Mouse (Mus musculus): ENCODE measurements around the gene Morn1.
"Not testable (repeated sequence)": the region's sequence is repeated elsewhere in the genome, so short reads cannot be mapped to it uniquely, and the experiment has no call there.

The Morn1 gene

DNA sequence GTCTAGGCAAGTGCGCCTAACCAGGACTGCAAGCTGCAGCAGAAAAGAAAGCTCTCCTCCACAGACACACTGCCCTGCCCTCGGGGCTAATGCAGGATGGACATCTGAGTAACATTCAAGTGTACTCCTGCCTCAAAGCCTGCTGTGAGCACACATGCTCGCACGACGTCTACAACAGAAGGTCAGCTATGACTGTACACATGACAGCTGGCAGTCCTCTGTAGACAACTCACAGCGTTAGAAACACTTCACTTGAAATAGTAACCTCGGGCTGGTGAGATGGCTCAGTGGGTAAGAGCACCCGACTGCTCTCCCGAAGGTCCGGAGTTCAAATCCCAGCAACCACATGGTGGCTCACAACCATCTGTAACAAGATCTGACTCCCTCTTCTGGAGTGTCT, 7.6 kb upstream of the Morn1 start:
- not testable (repeated sequence) for DNase-seq (ENCODE audit: low spot score in 2 of 2)

GRCm38 (mm10) chr4:155079666-155080065, 6.7 kb upstream of the Morn1 start:
- no peak for DNase-seq (ENCODE audit: low spot score in 2 of 2)

DNA sequence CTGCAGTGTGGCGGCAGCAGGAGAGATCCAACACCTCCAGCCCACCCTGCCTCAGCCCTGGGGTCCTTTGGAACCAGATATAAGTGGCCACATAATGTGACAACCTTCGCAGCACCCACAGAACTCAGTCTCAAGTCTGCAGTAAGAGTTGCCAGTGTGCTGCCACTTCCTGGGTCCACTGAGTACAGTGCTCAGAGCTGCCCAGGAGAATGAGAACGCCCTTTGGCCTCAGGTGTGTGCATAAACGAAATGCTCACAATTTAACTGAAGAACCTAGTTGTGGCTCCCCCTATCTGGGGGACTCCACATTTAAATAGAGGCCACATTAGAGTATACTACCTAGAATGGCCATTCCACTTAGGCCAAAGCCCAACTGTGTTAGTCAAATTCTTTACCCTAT, 2.8 kb upstream of the Morn1 start:
- no peak for DNase-seq (ENCODE audit: low spot score in 2 of 2)

GRCm38 (mm10) chr4:155084351-155084750, 2.0 kb upstream of the Morn1 start:
- no peak for DNase-seq (ENCODE audit: low spot score in 2 of 2)

DNA sequence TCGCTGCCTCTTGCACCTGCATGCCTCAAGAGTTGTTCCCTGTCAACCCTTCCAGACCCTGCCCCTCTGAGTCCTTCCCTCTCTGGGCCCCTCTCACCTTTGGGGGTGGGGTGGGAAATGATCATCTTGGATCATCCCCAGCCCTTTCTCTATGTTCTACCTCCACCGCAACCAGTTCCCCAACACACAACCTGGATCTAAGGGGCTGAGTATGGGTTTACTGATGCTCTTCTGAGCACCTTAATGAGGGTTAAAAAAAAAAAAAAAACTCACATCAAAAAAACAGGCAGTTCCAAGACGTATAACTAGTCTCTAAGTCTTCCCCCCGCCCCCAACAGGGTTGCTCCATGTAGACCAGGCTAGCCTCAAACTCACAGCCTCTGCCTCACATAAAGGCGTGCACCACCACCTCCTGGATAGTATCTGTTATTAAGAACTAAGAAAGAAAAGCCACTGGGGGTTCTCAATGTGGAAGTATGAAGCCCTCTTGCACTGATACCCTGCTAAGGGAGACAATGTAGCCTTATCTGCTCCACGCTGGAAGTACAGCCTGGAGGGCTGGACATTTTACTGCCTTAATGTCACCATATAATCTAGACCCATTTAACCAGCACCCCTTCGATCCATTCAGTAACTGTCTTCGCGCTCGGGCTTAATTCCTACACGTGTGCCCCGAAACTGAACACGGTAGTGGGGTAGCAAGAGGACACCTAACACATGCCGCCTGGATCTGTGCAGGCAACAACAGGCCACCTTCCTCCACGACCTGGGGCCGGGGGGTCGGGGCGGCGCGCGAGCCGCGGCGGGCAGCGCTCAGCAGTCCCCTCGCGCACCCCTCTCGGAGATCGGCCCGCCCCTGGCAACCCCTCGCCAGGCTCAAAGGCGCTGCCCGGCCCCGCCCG, 920 bp upstream of the Morn1 start:
- DNase-seq (ENCODE audit: low spot score in 2 of 2) = no peak

GRCm38 (mm10) chr4:155089241-155089640, 2.9 kb downstream of the Morn1 start:
- no peak for DNase-seq (ENCODE audit: low spot score in 2 of 2)

DNA sequence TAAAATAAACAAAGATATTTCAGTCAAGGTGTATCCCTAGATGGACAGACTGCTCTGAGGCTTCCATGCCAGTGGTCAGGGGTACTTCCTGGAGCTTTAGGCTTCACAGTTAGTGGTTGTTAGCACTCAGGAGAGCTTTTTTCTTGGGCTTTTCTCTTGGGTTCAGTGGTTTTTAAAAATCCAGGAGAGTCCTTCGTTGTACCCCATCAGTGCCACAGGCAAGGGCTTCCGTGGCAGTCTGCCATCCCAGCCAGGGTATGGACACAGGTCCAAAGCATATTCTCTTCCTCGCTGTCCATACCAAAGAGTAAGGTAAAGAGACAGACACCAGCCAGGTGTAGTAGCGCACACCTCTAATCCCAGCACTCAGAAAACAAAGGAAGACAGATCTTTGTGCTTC, 3.8 kb downstream of the Morn1 start:
- DNase-seq (ENCODE audit: low spot score in 2 of 2) = no peak

DNA sequence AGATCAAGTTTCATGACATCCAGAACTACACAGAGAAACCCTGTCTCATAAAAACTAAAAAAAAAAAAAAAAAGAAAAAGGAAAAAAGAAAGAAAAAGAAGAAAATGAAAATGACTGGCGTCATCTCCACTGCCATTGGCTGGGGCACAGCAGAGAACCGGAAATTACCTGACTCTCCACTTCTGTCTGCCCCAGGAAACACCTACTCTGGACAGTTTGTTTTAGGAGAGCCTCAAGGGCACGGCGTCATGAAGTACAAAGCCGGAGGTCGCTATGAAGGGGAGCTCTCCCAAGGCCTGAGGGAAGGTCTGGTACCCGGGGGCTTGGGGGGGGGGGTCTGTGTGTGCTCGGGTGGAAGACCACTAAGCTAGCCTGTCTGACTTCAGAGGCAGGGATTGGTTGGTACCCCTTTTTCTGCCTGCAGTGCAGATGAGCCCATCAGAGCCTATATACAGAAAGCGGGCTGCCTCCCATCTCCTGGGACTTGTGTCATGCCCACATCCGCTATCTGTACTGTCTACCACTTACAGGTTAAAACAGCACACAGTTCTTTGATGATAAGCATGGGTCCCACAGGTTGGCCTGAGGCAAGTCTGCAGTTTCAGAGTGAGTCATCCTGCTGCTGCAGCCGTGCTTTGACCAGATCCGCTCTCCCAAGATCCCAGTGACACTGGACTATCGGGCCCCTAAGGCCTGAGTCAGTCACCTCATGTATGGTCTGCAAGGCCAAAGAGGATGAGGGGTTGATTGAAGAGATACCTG, 4.5 kb downstream of the Morn1 start:
- no peak for DNase-seq (ENCODE audit: low spot score in 2 of 2)

DNA sequence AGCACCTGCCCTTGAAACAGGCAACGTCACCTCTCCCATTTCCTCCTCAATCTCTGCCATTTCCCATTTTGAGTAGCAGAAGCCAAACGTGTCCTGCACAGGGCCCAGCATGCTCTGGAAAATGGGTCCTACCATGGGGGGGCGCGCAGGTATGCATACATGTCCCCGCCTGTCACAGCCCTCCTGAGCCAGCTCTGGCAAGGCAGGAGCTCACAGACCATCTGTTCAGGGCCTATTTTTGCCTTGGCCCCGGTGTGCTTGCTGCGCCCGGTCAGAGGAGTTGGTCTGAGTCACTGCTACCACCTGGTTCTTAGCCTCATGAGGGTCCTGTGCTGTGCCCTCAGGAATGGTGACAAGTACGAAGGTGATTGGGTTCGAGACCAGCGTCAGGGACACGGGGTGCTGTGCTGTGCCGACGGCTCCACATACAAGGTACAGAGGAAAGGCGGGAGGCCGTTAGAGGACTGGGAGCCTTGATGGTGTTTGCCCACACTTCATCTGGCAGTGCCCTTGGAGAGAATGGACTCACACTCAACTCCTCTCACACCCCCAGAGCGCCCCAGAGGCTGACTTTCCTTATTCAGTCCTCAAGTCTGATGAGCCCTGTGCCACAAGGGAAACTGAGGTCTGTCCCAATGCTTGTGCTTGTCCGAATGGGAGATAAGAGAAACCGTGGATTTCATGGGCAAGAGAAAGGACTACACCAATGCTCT, 6.5 kb downstream of the Morn1 start:
- no peak for DNase-seq (ENCODE audit: low spot score in 2 of 2)

DNA sequence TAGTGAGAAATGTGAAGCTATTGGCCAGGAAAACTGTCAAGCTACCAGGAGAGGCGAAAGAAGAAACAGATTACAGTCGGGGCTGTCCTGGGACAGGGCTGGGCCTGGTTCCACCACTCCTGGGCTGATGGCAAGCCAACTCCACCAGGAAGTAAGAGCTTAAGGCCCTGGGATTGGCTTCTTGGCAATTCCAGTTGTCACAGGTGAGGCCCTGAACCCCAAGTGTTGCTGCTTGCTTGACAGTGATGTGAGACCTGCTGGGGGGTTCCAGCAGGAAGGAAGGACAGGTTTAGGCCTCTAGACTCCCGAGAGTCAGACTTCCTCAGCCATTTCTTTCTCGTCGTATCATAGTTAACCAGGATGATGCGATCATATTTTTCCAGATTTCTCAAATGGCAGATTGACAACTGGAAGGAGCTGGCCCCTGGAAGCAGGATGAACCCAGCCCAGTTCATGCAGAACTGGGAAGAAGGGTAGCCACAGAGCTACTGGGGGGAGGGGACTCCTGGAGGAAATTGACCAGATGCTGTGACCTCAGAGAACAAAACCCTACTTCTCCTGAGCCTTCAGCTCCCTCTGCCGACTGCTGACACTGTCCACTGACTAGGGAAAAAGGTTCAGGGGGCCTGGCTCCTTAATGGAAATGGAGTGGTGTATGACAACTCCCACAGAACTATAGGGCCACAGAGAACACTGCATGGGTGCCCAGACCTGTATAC, 7.2 kb downstream of the Morn1 start:
- no peak for DNase-seq (ENCODE audit: low spot score in 2 of 2)

GRCm38 (mm10) chr4:155094565-155094964, 8.2 kb downstream of the Morn1 start:
- peak in 1 of 2 experiments; percentile 32 for DNase-seq (ENCODE audit: low spot score in 2 of 2)

DNA sequence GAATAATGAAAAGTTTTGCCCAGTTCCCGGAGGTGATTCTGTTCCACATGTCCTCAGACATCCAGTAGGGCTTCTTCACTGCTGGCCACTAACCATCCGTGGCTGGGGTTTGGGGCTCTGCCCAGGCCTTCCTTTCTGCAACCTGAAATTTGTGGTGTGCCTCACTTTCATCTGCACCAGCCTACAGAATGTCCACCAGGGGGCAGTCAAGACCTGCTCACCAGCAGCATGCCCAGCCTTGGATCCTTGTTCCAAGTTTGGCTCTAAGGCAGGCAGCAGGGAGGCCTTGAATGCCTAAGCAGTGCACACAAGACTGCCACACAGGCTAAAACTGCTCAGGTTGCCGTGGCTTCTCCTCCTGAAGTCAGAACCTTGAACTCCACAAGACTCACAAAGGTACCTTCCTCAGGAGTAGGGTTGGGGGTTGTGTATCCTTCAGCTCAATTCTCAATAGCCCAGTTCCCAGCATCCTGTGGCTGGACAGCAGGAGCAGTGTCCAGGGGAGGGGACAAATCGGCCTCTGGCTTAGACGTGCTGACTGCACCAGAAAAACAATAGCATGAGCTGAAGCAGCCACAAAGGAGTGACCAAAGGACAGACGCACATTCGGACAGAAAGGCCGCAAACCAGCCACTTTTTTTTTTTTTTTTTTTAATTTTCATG, 9.0 kb downstream of the Morn1 start:
- DNase-seq (ENCODE audit: low spot score in 2 of 2) = peak; percentile 80 to 88

DNA sequence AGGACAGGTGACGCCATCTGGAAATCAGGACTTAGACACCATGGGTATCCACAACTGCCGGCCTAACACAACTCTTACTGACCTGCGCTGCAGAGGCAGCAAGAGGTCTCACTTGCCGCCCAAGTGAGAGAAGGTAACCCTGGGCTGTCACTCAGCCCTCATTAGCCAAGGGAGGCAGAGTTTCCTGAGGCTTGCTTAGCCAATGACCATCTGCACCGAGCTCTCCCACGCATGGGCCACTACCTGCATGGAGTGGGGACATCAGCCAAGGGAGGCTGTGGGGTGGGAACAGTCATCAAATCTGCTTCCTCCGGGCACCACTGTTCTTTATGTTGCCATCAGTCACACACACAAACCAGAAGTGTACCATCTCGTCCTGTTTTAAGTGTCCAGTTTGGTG, 9.6 kb downstream of the Morn1 start:
- DNase-seq (ENCODE audit: low spot score in 2 of 2) = no peak

GRCm38 (mm10) chr4:155097452-155097851, 11.1 kb downstream of the Morn1 start:
- DNase-seq (ENCODE audit: low spot score in 2 of 2) = no peak

- no peak for DNase-seq (ENCODE audit: low spot score in 2 of 2)
Observed at GRCm38 (mm10) chr4:155098572-155098971, 12.2 kb downstream of the Morn1 start.

DNA sequence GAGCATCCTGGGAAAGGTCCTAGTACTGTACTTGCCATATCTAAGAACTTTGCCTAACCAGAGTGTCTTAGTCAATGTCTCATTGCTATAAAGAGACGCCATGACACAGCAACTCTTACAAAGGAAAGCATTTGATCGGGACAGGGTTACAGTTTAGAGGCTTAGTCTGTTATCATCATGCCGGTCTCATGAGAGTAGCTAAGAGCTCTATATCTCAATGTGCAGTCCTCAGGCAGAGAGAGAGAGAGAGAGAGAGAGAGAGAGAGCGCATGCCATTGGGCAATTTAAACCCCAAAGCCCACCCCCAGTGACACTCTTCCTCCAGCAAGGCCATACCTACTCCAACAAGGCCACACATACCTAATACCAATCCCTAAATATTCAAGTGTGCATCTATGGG, 21.5 kb downstream of the Morn1 start:
- DNase-seq (ENCODE audit: low spot score in 2 of 2) = no peak

GRCm38 (mm10) chr4:155109471-155109870, 23.1 kb downstream of the Morn1 start:
- no peak for DNase-seq (ENCODE audit: low spot score in 2 of 2)

- DNase-seq (ENCODE audit: low spot score in 2 of 2) = no peak
Observed at GRCm38 (mm10) chr4:155113766-155114410, 27.5 kb downstream of the Morn1 start.

GRCm38 (mm10) chr4:155116607-155117006, 30.2 kb downstream of the Morn1 start:
- DNase-seq (ENCODE audit: low spot score in 2 of 2) = no peak

- DNase-seq (ENCODE audit: low spot score in 2 of 2) = no peak
Observed at GRCm38 (mm10) chr4:155117396-155117978, 31.1 kb downstream of the Morn1 start.

All from heart, adult 9 months (tissue).